Mouse (Mus musculus) liver, adult 10 weeks (tissue): ENCODE measurements around the gene Olfm2. TPM values are rescaled to one million over a fixed set of nuclear protein-coding genes. Genes with fewer than 3 reads are reported as not detected.

Experiments
- polyA plus RNA-seq: library from polyadenylated mRNA; stranded (reverse); fragments of 350-450 nt; fragmentation: Illumina TruSeq; extraction: RNeasy Lipid Tissue Mini Kit (QIAGEN cat#74804); gene quantifications from one replicate; pipeline ENCODE4 v1.2.3, GENCODE M21; 2014; ENCODE audit warnings: low read depth, low replicate concordance

Gene Olfm2
- not detected for polyA plus RNA-seq

DNA sequence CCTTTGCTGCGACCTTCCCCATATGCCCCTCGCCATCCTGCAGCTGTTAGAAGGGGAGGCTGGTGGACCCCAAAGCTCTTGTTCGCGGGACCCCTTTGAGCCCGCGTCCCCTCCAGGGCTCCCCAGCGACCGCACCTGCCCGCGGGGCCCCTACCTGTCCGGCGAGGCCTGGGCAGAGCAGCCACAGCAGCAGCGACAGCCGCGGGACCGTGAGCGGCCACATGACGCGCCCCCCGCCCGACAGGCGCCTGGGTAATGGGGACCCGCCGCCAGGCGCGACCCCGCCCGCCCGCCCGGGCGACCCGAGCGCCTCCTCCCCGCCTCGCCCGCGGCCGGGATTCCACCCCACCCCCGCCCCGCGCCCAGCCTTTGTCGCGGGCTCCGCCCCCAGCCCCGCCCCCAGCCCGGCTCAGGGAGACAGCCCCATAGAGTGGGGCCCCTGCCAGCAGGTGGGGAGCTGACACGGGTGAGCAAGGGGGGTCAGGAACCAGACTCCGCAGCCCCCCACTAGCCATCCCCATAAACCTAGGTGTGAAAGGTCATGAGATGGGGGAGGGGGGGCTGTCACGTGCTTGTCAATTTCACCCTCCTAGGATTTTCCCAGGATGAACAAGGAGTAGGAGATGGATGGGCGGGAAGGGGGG lies at the start of gene Olfm2:
Gene Olfm2 (minus strand): TSS at position 333 of the 644 bp plus-strand sequence.

GRCm38 (mm10) chr9:20651602-20652259 lies 94.4 kb downstream of the Olfm2 start, which contains the start of gene Pin1:
Gene Pin1 (plus strand): TSS chr9:20652095.

DNA sequence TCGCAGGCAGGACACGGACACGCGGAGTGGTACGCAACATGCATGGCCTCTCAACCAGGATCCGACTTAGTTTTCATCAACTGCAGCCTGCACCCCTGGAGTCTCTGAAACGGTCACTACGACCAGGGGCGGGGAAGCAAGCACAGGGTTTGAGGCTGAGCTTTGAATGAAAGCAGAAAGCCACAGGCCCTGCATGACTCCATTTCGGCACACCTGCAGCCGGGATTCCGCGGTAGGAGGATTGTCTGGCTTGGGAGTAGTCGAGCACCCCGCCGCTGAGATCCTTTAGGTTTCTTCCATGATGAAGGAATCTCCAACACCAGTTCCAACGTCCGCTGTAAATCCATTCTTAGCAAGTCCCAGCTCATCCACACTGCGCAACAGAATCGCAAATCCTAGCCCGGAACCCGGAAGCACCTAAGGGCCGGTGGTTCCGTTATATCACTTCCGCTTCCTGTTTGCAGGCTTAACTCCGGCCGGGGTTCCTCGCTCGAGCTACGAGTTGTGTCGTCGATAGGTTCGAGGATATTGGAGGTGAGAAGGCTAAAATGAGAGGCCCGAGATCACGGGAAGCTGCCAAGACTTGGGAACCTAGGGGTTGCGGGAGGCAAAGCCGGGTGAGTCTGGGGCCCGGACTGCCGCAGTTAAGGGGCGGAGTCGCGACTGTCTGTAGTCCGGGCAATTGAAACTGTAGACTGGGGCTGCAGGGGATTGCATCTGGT lies 101.6 kb downstream of the Olfm2 start, which contains the start of gene Fbxl12:
Gene Fbxl12 (minus strand): TSS at position 408 of the 722 bp plus-strand sequence.

GRCm38 (mm10) chr9:20642101-20642895 lies 103.9 kb downstream of the Olfm2 start, which contains the start of gene Ubl5:
Gene Ubl5 (plus strand): TSS chr9:20642878.

Other genes with a start within 250 kb of the Olfm2 start
- 18.5 TPM for gene Zfp266, start 224.9 kb downstream of the Olfm2 start, polyA plus RNA-seq
- 7.8 TPM for gene Zfp846, start 165.1 kb downstream of the Olfm2 start, polyA plus RNA-seq
- gene Ubl5, start 103.5 kb downstream of the Olfm2 start, polyA plus RNA-seq, result 53.6 TPM
- 2.0 TPM for gene Fbxl12, start 101.6 kb downstream of the Olfm2 start, polyA plus RNA-seq
- gene Pin1, start 94.3 kb downstream of the Olfm2 start, polyA plus RNA-seq, result 0.50 TPM
- gene Col5a3, start 68.7 kb upstream of the Olfm2 start, polyA plus RNA-seq, result 0.19 TPM
- gene Rdh8, start 72.2 kb upstream of the Olfm2 start, polyA plus RNA-seq, result not detected
- gene A230050P20Rik, start 122.3 kb upstream of the Olfm2 start, polyA plus RNA-seq, result 19.2 TPM
- gene Angptl6, start 133.4 kb upstream of the Olfm2 start, polyA plus RNA-seq, result 0.58 TPM
- gene Ppan, start 141.8 kb upstream of the Olfm2 start, polyA plus RNA-seq, result 0.50 TPM
- gene Eif3g, start 152.3 kb upstream of the Olfm2 start, polyA plus RNA-seq, result 34.0 TPM
- 1.5 TPM for gene Dnmt1, start 213.5 kb upstream of the Olfm2 start, polyA plus RNA-seq
- gene S1pr2, start 230.4 kb upstream of the Olfm2 start, polyA plus RNA-seq, result 0.48 TPM